Mouse (Mus musculus): Measurements from ENCODE around the gene Hspb11. TPM values are rescaled to one million over a fixed set of nuclear protein-coding genes. Genes with fewer than 3 reads are reported as not detected.

Hspb11 gene
- polyA plus RNA-seq, 1 experiment from 2014 or later, result 40.8 TPM

DNA sequence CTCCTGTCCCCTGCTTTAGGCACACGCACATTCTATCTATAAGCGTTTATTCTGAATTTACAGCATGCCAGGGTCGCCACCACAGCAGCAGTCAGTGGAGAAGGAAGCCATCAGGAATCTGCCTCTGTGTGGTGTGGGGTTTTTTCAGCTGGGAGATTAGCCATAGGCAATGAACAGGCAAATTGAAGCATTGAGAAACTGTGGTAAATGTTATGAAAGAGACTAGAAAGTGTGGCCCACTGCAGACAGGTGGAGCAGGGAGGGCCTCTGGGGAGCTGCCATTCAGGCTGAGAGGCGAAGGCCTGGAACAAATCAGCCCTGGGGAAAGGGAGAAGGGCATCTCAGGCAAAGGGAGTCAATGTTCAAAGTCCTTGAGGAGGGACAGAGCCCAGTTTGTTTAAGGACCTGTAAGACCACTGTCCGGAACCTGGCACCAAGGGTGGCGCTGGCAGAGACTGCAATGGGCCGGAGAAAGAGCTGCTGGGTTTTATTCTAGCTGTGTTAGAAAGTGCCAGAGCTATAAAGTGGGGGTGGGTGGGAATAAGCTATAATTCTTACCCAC lies 46.5 kb downstream of the Hspb11 start:
- no peak for ATAC-seq (replicated peaks; ENCODE audit: low FRiP score)
- H3K27me3 ChIP-seq, result no peaks in the 10 kb centered on the region
- H3K4me1 ChIP-seq, result no peaks in the 10 kb centered on the region
- H3K27ac ChIP-seq, result no peak overlapping the region
- H3K36me3 ChIP-seq, result no peaks in the 10 kb centered on the region
- no peak overlapping the region for H3K4me3 ChIP-seq (replicated peaks)
- H3K9ac ChIP-seq, result no peak overlapping the region
- no peak overlapping the region for H3K4me2 ChIP-seq
- WGBS, result 81% methylated on average over 7 of the region's 7 CpGs
- H3K9me3 ChIP-seq (replicated peaks), result no peaks in the 10 kb centered on the region

GRCm38 (mm10) chr4:107300371-107300770 lies 47.0 kb downstream of the Hspb11 start:
- Histone ChIP-seq H3K9me3 (replicated peaks) (no peaks in the 10 kb centered on the region), H3K27me3 (no peaks in the 10 kb centered on the region), H3K9ac (no peak overlapping the region), H3K4me2 (no peak overlapping the region), H3K4me3 (replicated peaks) (no peak overlapping the region), H3K4me1 (peaks cover 4% of the 10 kb centered on the region; the same call in 1 of the 2 replicates), H3K27ac (no peak overlapping the region), H3K36me3 (no peaks in the 10 kb centered on the region)
- no peak for ATAC-seq (replicated peaks; ENCODE audit: low FRiP score)
- WGBS, result 73% methylated on average over 4 of the region's 4 CpGs

DNA sequence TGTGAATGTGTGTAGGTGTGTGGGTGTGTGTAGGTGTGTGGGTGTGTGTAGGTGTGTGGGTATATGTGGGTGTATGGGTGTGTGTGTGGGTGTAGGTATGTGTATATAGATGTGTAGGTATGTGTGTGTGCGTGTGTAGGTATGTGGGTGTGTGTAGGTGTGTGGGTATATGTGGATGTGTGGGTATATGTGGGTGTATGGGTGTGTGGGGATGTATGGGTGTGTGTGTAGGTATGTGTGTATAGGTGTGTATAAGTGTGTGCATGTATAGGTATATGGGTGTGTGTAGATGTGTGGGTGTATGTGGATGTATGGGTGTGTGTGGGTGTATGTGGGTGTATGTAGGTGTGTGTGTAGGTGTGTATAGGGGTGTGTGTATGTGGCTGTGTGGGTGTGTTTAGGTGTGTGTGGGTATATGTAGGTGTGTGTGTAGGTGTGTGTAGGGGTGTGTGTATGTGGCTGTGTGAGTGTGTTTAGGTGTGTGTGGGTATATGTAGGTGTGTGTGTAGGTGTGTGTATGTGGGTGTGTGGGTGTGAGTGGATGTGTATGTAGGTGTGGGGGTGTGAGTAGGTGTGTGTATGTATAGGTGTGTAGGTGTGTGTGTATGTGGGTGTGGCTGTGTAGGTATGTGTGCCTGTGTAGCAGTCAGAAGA lies 47.6 kb downstream of the Hspb11 start:
- no peak for ATAC-seq (replicated peaks; ENCODE audit: low FRiP score)
- WGBS, result 100% methylated on average over 1 of the region's 1 CpGs
- H3K27me3 ChIP-seq, result no peaks in the 10 kb centered on the region

DNA sequence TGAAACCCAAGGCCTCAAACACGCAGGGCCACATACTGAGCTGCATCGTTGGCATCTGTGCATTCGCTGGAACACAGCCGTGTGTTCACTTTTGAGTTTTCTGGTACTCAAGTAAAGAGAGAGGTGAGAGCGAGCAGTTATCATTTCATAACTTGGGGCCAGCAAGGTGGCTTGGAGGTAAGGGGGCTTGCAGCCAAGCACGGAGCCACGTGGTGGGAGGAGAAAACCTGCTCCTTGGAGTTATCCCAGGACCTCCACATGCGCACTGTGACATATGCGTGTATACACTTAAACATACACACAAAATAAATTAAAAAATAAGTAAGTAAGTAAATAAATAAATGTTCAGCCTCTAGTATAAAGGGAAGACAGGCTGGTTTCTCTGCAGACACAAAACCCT lies 48.8 kb downstream of the Hspb11 start:
- Histone ChIP-seq H3K27me3 (no peaks in the 10 kb centered on the region), H3K36me3 (no peaks in the 10 kb centered on the region)
- WGBS, result 86% methylated on average over 9 of the region's 9 CpGs

More for the DNA sequence above, 47.6 kb downstream of the Hspb11 start:
- H3K4me2 ChIP-seq, result no peak overlapping the region
- H3K9me3 ChIP-seq (replicated peaks), result no peaks in the 10 kb centered on the region
- no peak overlapping the region for H3K27ac ChIP-seq
- no peak overlapping the region for H3K9ac ChIP-seq
- H3K36me3 ChIP-seq, result no peaks in the 10 kb centered on the region
- peaks cover 10% of the 10 kb centered on the region; the same call in 1 of the 2 replicates for H3K4me1 ChIP-seq
- no peak overlapping the region for H3K4me3 ChIP-seq (replicated peaks)

DNA sequence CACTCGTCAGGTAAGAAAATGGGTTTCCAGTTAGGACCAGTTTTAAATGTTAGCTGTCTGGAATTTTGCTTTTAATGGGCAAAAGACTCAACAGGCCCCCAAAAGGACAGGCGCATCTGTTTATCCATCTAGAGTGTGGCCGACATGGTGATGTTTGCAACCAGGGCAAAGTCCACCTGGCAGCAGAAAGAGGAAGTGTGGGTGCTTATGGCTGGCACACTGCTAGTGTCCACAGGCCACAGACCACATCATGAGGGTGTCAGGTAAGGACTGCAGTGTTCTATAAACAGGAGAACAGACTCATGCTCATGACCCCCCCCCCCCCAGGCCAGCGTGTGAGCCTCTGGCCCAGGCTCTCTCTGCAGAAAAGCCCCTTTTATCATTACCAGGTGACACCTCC lies 49.4 kb downstream of the Hspb11 start:
- 73% methylated on average over 4 of the region's 4 CpGs for WGBS
- H3K4me1 ChIP-seq, result peaks cover 15% of the 10 kb centered on the region
- no peak overlapping the region for H3K4me3 ChIP-seq (replicated peaks)
- H3K9ac ChIP-seq, result no peak overlapping the region
- H3K9me3 ChIP-seq (replicated peaks), result no peaks in the 10 kb centered on the region
- H3K27me3 ChIP-seq, result no peaks in the 10 kb centered on the region
- H3K27ac ChIP-seq, result no peak overlapping the region
- no peaks in the 10 kb centered on the region for H3K36me3 ChIP-seq
- H3K4me2 ChIP-seq, result no peak overlapping the region
- ATAC-seq (replicated peaks; ENCODE audit: low FRiP score), result no peak

More for the DNA sequence above, 48.8 kb downstream of the Hspb11 start:
- no peak overlapping the region for H3K4me2 ChIP-seq
- H3K4me1 ChIP-seq, result peaks cover 15% of the 10 kb centered on the region
- ATAC-seq (replicated peaks; ENCODE audit: low FRiP score), result no peak
- H3K9me3 ChIP-seq (replicated peaks), result no peaks in the 10 kb centered on the region
- H3K4me3 ChIP-seq (replicated peaks), result no peak overlapping the region
- H3K27ac ChIP-seq, result no peak overlapping the region
- H3K9ac ChIP-seq, result no peak overlapping the region

- no peak overlapping the region for H3K4me2 ChIP-seq
- ATAC-seq (replicated peaks; ENCODE audit: low FRiP score), result no peak
- H3K27me3 ChIP-seq, result no peaks in the 10 kb centered on the region
- H3K9ac ChIP-seq, result no peak overlapping the region
- H3K4me1 ChIP-seq, result peaks cover 15% of the 10 kb centered on the region
- H3K4me3 ChIP-seq (replicated peaks), result no peak overlapping the region
- no peaks in the 10 kb centered on the region for H3K9me3 ChIP-seq (replicated peaks)
- H3K36me3 ChIP-seq, result no peaks in the 10 kb centered on the region
- WGBS, result 57% methylated on average over 3 of the region's 3 CpGs
- H3K27ac ChIP-seq, result no peak overlapping the region
Observed at GRCm38 (mm10) chr4:107303531-107303930, 50.1 kb downstream of the Hspb11 start.

DNA sequence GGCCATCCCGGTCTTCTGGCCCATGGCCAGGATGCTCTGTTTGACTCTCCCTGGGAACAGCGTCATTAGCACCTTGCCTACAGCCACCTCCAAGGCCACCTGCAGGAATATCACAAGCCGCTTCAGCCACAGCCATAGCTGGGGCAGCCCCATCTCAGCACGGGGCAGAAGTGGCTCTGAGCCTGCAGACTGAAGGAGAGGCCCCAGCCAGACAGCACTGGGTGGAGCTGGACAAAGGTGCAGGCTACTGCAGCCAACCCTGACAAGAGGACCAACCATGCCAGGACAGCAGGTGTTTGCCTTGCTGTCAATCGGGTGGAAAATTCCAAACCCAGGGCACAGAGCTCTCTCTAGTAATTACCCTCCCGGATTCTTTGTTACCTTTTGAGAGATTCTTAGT lies 53.6 kb downstream of the Hspb11 start, which contains the start of gene Dio1:
Gene Dio1, minus strand, starts transcription at position 204 of the 400 bp plus-strand sequence.
- 44% methylated on average over 6 of the region's 6 CpGs for WGBS
- Histone ChIP-seq H3K9me3 (replicated peaks) (no peaks in the 10 kb centered on the region), H3K4me1 (peaks cover 15% of the 10 kb centered on the region), H3K36me3 (no peaks in the 10 kb centered on the region), H3K27me3 (no peaks in the 10 kb centered on the region), H3K4me2 (no peak within 1 kb of the TSS), H3K4me3 (replicated peaks) (no peak within 1 kb of the TSS), H3K9ac (no peak within 1 kb of the TSS), H3K27ac (no peak within 1 kb of the TSS)
- no peak; the same call in 1 of the 2 replicates for ATAC-seq (replicated peaks; ENCODE audit: low FRiP score)

DNA sequence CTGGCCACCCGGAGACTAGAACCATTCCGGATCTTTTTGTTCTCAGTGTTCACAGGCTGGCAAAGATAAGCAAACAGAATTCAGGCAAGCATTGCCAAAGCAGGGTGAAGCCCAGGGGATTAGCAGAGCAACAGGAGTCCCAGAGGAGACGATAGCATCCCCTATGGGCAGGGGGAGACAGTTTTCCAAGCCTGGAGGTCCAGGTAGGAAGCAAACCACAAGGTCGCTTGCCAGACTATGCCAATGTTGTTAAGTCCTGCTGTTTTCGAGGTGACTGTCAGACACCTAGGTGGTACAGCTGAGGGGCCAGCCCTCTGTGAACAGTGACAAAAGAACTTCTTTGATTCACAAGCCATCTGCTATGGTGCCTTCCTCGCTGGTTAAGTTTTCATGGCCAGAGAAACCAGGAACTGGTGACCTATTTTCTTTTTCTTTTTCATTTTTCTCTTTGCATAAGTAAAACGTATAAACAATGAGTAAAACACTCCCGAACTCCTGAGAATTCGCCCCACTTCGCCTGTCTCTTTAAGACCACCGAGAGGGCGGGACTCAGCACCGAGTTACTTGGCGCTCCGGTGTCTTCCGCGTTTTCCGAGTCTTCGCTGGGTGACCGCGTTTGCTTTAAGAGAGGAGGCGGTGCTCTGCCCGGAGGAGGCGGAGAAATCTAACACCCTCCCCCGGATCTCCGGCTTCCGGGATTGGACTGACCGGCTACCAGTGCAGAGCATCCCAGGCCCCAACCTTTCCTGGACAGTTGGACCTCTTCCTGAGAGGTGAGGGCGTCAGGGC lies 60.5 kb downstream of the Hspb11 start, which contains the start of gene Yipf1:
Gene Yipf1, plus strand, starts transcription at position 674 of the 789 bp plus-strand sequence.
- peak; percentile 93 for ATAC-seq (replicated peaks; ENCODE audit: low FRiP score)
- Histone ChIP-seq H3K4me1 (peaks cover 18% of the 10 kb centered on the region), H3K4me2 (peak within 1 kb of the TSS; percentile 69), H3K9me3 (replicated peaks) (no peaks in the 10 kb centered on the region), H3K27ac (peak within 1 kb of the TSS; percentile 61), H3K4me3 (replicated peaks) (peak within 1 kb of the TSS; percentile 75), H3K9ac (peak within 1 kb of the TSS; percentile 61), H3K36me3 (peaks cover 23% of the 10 kb centered on the region), H3K27me3 (no peaks in the 10 kb centered on the region)
- under 1% methylated on average over 29 of the region's 29 CpGs for WGBS

GRCm38 (mm10) chr4:107314479-107314805 lies 61.0 kb downstream of the Hspb11 start:
- Histone ChIP-seq H3K9me3 (replicated peaks) (no peaks in the 10 kb centered on the region), H3K9ac (peak overlapping the region; percentile 61), H3K4me2 (peak overlapping the region; percentile 69), H3K4me1 (peaks cover 23% of the 10 kb centered on the region), H3K27ac (0 out of 2 replicates have a peak overlapping the region, but pooled peaks have one; percentile 18), H3K4me3 (replicated peaks) (peak overlapping the region; percentile 75), H3K36me3 (peaks cover 28% of the 10 kb centered on the region), H3K27me3 (no peaks in the 10 kb centered on the region)
- WGBS, result 8% methylated on average over 7 of the region's 7 CpGs
- ATAC-seq (replicated peaks; ENCODE audit: low FRiP score), result no peak; the same call in 1 of the 2 replicates

DNA sequence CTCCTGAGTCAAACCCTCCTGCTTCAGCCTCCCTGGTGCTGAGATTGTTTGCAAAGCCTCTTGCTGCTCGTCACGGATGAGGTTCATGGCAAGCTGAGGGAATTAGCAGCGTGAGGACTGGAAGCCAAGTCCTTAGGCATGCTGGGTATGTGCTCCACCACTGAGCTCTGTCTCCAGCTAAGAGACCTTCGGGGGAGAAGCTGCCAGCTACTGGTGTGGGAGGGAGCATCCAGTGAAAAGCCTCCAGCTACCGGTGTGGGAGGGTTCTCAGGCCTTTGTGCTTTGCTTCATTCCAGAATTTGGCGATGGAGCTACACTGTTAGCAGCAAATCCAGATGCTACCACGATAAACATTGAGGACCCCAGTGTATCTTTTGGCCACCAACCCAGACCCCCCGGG lies 65.3 kb downstream of the Hspb11 start:
- 72% methylated on average over 8 of the region's 8 CpGs for WGBS
- no peak overlapping the region for H3K4me2 ChIP-seq
- peaks cover 22% of the 10 kb centered on the region for H3K4me1 ChIP-seq
- no peak for ATAC-seq (replicated peaks; ENCODE audit: low FRiP score)
- H3K27ac ChIP-seq, result no peak overlapping the region
- H3K4me3 ChIP-seq (replicated peaks), result no peak overlapping the region
- no peaks in the 10 kb centered on the region for H3K9me3 ChIP-seq (replicated peaks)
- H3K36me3 ChIP-seq, result peaks cover 63% of the 10 kb centered on the region
- no peak overlapping the region for H3K9ac ChIP-seq
- no peaks in the 10 kb centered on the region for H3K27me3 ChIP-seq

DNA sequence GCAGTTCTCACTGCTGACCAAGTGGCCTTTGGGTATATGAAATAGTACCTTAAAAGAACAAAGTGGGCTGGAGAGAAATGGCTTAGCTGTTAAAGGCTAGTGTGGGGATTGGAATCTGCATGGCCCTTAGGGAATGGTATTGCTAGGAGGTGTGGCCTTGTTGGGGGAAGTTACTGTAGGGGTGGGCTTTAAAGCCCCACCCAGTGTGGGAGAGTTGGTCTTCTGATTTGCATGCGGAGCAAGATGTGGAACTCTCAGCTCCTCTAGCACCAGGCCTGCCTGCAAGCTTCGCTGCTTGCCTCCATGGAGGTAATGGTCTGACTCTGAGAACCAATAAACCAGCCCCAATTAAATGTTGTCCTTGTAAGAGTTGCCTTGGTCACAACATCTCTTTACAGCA lies 67.6 kb downstream of the Hspb11 start:
- H3K4me3 ChIP-seq (replicated peaks), result no peak overlapping the region
- H3K9me3 ChIP-seq (replicated peaks), result no peaks in the 10 kb centered on the region
- no peak overlapping the region for H3K9ac ChIP-seq
- H3K4me2 ChIP-seq, result no peak overlapping the region
- H3K27ac ChIP-seq, result 0 out of 2 replicates have a peak overlapping the region, but pooled peaks have one; percentile 2
- H3K27me3 ChIP-seq, result no peaks in the 10 kb centered on the region
- H3K36me3 ChIP-seq, result peaks cover 77% of the 10 kb centered on the region
- 0 out of 2 replicates have a peak, but pooled peaks cover 8% of the 10 kb centered on the region for H3K4me1 ChIP-seq
- peak; percentile 43; the same call in 1 of the 2 replicates for ATAC-seq (replicated peaks; ENCODE audit: low FRiP score)
- 56% methylated on average over 2 of the region's 2 CpGs for WGBS

- H3K4me1 ChIP-seq, result 0 out of 2 replicates have a peak, but pooled peaks cover 8% of the 10 kb centered on the region
- no peak overlapping the region for H3K27ac ChIP-seq
- H3K9me3 ChIP-seq (replicated peaks), result no peaks in the 10 kb centered on the region
- WGBS, result 95% methylated on average over 2 of the region's 2 CpGs
- H3K4me3 ChIP-seq (replicated peaks), result no peak overlapping the region
- peaks cover 68% of the 10 kb centered on the region for H3K36me3 ChIP-seq
- no peak overlapping the region for H3K4me2 ChIP-seq
- no peak overlapping the region for H3K9ac ChIP-seq
- ATAC-seq (replicated peaks; ENCODE audit: low FRiP score), result no peak
- H3K27me3 ChIP-seq, result no peaks in the 10 kb centered on the region
Observed at GRCm38 (mm10) chr4:107323113-107323512, 69.7 kb downstream of the Hspb11 start.

Data from kidney, embryonic 15.5 days (tissue).